Mouse (Mus musculus): ENCODE results near the gene Gzmf. TPM values are rescaled to one million over a fixed set of nuclear protein-coding genes. Genes with fewer than 3 reads are reported as not detected.
"Not testable (repeated sequence)": the region's sequence is repeated elsewhere in the genome, so short reads cannot be mapped to it uniquely, and the experiment has no call there.

Gene Gzmf
- not detected in 2 replicates for polyA plus RNA-seq (2012; ENCODE audit: insufficient read depth, insufficient read length, missing spikeins)

DNA sequence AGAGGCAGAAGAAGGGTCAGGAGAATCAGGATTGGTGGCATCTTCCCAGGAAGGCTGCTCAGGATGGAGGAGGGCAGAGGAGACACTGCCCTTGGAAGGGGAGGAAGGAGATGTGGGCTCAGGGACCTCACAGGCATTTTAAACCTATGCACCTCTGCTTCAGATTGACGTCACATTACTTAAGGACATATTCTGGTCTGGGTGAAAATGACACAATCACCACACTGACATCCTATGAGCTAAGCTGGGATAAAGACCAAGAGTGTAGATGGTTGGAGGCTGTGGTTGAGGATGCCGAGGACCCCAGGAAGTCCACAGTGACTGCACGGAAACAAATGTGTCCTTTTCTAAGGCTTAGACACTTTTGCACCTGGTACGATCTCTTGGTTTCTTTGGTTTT, at the start of gene Gzmf:
TSS of gene Gzmf (minus strand) at position 101 of the 400 bp plus-strand sequence.
- TF ChIP-seq POLR2A (IDR thresholded peaks at IDR 0.05; ENCODE audit: borderline replicate concordance, low read depth, low read length) = no peak
- no peak for TF ChIP-seq CTCF (IDR thresholded peaks at IDR 0.05; ENCODE audit: low read depth, low read length)
- H3K27ac ChIP-seq (ENCODE audit: insufficient read depth, low read depth, low read length) = no peak within 1 kb of the TSS
- H3K4me3 ChIP-seq (ENCODE audit: insufficient read depth, low read length) = no peak within 1 kb of the TSS
- H3K4me1 ChIP-seq (ENCODE audit: control insufficient read depth, insufficient read depth, low read length) = no peaks in the 10 kb centered on the region

DNA sequence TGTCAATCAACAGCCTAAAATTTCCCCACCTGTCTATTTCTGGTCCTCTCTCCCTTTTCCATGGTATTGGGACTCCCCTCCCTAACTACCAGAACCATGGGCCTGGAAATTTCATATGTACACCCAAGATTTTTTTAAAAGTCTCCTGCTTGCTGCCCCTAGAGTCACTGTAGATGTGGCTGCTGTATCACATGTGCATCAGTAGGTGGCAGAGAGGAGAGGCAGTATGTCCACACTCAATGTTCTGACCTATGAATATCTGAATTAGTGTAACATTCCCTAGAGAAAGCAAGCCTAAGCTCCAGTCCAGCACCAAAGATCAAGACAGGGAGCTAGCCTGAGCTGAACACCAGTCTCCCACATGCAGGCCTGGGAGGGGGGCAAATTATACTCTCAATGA, 29.2 kb upstream of the Gzmf start:
- TF ChIP-seq POLR2A (IDR thresholded peaks at IDR 0.05; ENCODE audit: borderline replicate concordance, low read depth, low read length) = no peak
- no peak for TF ChIP-seq CTCF (IDR thresholded peaks at IDR 0.05; ENCODE audit: low read depth, low read length)
- Histone ChIP-seq H3K27ac (ENCODE audit: insufficient read depth, low read depth, low read length) (no peak overlapping the region), H3K4me3 (ENCODE audit: insufficient read depth, low read length) (no peak overlapping the region), H3K4me1 (ENCODE audit: control insufficient read depth, insufficient read depth, low read length) (no peaks in the 10 kb centered on the region)

DNA sequence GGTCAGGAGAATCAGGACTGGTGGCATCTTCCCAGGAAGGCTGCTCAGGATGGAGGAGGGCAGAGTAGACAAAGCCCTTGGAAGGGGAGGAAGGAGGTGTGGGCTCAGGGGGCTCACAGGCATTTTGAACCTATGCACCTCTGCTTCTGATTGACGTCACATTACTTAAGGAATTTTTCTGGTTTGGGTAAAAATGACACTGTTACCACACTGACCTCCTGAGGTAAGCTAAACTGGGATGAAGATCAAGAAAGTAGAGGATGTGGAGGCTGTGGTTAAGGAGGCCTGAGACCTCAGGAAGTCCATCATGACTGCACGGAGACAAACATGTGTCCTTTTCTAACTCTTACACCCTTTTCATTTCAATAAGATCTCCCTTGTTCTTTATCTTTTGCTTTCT, 23.3 kb upstream of the Gzmf start, which contains the start of gene Gzmc:
TSS of gene Gzmc (minus strand) at position 101 of the 400 bp plus-strand sequence.
- Histone ChIP-seq H3K4me3 (ENCODE audit: insufficient read depth, low read length) (no peak within 1 kb of the TSS), H3K27ac (ENCODE audit: insufficient read depth, low read depth, low read length) (no peak within 1 kb of the TSS), H3K4me1 (ENCODE audit: control insufficient read depth, insufficient read depth, low read length) (no peaks in the 10 kb centered on the region)
- TF ChIP-seq CTCF (IDR thresholded peaks at IDR 0.05; ENCODE audit: low read depth, low read length) (no peak), POLR2A (IDR thresholded peaks at IDR 0.05; ENCODE audit: borderline replicate concordance, low read depth, low read length) (no peak)

DNA sequence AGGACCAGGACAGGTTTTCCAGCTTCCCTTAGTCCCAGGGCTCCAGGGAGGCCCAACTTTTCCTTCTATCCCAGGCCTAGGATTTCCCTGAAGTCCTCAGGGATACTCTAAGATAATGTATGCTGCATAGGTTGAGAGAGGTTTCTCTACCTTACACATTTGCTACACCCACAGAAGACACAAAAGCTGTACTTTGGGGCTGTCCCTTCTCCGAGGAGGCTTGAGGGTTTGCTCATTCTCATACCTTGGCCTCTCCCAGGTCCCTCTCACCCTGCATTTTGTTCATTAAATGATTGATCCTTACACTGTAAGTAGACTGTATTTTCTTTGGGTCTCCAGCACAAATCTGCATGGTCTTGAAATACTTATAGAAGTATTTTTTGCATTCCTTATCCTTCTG, 5.6 kb downstream of the Gzmf start:
- Histone ChIP-seq H3K4me1 (ENCODE audit: control insufficient read depth, insufficient read depth, low read length) (no peaks in the 10 kb centered on the region), H3K27ac (ENCODE audit: insufficient read depth, low read depth, low read length) (no peak overlapping the region), H3K4me3 (ENCODE audit: insufficient read depth, low read length) (no peak overlapping the region)
- no peak for TF ChIP-seq CTCF (IDR thresholded peaks at IDR 0.05; ENCODE audit: low read depth, low read length)
- TF ChIP-seq POLR2A (IDR thresholded peaks at IDR 0.05; ENCODE audit: borderline replicate concordance, low read depth, low read length) = no peak

DNA sequence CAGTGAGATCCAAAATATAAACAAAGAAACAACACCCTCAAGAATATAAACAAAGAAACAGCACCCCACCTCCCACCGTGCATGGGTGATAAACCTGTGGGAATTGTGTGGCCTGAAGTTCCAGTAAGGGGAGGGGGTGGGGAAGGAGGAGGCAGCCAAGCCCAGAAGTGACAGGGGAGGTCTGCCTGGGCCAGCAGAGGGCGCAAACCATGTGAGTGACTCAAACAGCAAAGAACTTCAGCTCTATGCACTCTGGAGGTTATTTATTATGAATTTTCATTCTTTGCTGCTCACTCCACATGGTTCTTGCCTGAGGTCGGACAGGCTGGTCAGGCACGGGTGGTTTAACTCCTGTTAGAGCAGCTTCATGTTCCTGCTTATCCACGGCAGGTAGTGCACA, 6.2 kb downstream of the Gzmf start:
- H3K27ac ChIP-seq (ENCODE audit: insufficient read depth, low read depth, low read length); H3K4me3 ChIP-seq (ENCODE audit: insufficient read depth, low read length): not testable (repeated sequence)

DNA sequence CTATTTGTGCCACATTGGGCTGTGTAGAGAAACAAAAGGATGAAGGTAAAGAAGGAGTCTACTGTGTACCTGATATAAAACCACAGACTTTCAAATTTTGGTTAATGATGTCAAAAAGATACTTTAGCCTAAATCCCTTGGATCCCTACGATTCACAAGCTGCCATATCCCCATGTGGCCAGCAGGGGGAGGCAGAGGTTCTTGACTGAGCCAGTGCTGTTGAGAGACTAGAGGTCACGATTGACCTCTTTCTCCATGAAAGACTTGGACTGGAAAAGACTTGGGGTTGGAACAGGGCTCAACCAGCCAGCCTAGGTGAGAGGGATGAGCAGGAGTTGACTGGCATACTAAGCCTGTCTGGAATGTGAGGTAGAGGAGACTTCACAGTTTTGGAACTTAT, 7.2 kb downstream of the Gzmf start:
- Histone ChIP-seq H3K4me1 (ENCODE audit: control insufficient read depth, insufficient read depth, low read length) (no peaks in the 10 kb centered on the region), H3K4me3 (ENCODE audit: insufficient read depth, low read length) (no peak overlapping the region), H3K27ac (ENCODE audit: insufficient read depth, low read depth, low read length) (no peak overlapping the region)
- TF ChIP-seq POLR2A (IDR thresholded peaks at IDR 0.05; ENCODE audit: borderline replicate concordance, low read depth, low read length) (no peak), CTCF (IDR thresholded peaks at IDR 0.05; ENCODE audit: low read depth, low read length) (peak; percentile 73)

More for the DNA sequence above, 6.2 kb downstream of the Gzmf start:
- TF ChIP-seq CTCF (IDR thresholded peaks at IDR 0.05; ENCODE audit: low read depth, low read length) = peak; percentile 26
- not testable (repeated sequence) for H3K4me1 ChIP-seq (ENCODE audit: control insufficient read depth, insufficient read depth, low read length)

DNA sequence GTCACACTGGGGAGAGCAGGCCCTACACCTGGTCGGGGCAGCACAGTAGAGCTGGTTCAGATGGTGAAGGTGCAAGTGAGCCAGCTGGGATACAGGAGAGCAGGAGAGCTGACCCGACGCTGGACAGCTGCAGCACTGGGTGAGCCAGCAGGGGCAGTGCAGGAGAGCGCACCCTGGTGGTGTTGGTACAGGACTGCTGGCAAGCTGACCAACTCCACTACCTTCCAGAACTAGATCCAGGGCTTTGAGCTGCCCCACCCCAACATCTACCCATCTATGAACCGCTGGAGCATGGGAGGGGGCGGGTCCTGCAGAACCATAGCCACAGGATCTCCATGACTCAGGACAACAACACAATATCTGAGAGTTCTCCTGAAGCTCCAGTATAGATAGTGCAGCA, 24.3 kb downstream of the Gzmf start:
- no peak overlapping the region for H3K4me3 ChIP-seq (ENCODE audit: insufficient read depth, low read length)
- TF ChIP-seq CTCF (IDR thresholded peaks at IDR 0.05; ENCODE audit: low read depth, low read length) = no peak
- TF ChIP-seq POLR2A (IDR thresholded peaks at IDR 0.05; ENCODE audit: borderline replicate concordance, low read depth, low read length) = no peak

DNA sequence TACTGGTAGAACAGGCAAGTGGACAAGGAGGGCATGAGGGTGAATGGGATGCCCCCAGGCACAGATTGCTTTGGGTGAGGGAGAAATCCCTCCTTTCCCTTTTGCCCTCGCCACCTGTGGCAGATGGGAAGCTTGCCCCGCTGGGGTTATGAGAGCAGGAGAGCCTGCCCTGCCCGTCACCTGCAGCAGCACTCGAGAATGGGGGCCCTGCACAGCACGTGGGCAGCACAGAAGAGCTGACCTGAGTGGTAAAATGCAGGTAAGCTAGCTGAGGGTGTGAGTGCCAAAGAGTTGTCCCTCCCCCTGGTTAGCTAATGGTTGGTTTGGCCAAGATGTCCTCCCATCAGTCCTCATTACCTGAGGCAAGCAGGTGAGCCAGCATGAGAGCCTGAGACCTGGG, 24.7 kb downstream of the Gzmf start:
- Histone ChIP-seq H3K27ac (ENCODE audit: insufficient read depth, low read depth, low read length) (no peak overlapping the region), H3K4me1 (ENCODE audit: control insufficient read depth, insufficient read depth, low read length) (no peaks in the 10 kb centered on the region), H3K4me3 (ENCODE audit: insufficient read depth, low read length) (no peak overlapping the region)
- TF ChIP-seq POLR2A (IDR thresholded peaks at IDR 0.05; ENCODE audit: borderline replicate concordance, low read depth, low read length) (no peak), CTCF (IDR thresholded peaks at IDR 0.05; ENCODE audit: low read depth, low read length) (no peak)

More for the DNA sequence above, 24.3 kb downstream of the Gzmf start:
- Histone ChIP-seq H3K4me1 (ENCODE audit: control insufficient read depth, insufficient read depth, low read length) (no peaks in the 10 kb centered on the region), H3K27ac (ENCODE audit: insufficient read depth, low read depth, low read length) (no peak overlapping the region)

DNA sequence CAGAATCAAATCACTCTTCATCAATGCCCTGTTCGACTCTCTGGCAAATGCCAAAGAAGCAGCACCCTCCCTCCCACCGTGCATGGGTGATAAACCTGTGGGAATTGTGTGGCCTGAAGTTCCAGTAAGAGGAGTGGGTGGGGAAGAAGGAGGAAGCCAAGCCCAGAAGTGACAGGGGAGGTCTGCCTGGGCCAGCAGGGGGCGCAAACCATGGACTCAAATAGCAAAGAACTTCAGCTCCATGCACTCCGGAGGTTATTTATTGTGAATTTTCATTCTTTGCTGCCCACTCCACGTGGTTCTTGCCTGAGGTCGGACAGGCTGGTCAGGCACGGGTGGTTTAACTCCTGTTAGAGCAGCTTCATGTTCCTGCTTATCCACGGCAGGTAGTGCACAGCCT, 33.6 kb downstream of the Gzmf start:
- peak; percentile 53 for TF ChIP-seq CTCF (IDR thresholded peaks at IDR 0.05; ENCODE audit: low read depth, low read length)

DNA sequence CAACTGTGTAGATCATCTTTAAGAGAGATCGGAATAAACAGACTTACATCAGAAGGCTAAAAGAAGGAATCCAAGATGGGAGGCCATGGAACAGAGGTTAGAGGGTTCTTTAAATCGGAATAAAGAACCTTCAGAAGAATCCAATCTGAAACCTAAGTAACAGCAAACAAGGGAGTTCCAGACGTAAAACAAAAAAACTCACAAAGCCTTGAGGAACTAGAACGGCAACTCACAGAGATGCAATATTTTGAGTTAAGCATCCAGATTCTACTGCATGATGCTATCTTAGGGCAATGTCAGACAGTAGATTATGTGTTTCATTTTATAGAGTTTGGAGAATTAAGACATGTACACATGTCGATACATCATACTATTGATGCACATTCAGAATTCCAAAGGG, 36.7 kb downstream of the Gzmf start, which contains the start of gene Gzmn:
TSS of gene Gzmn (minus strand) at position 101 of the 400 bp plus-strand sequence.
- no peak within 1 kb of the TSS for H3K27ac ChIP-seq (ENCODE audit: insufficient read depth, low read depth, low read length)
- no peak for TF ChIP-seq CTCF (IDR thresholded peaks at IDR 0.05; ENCODE audit: low read depth, low read length)
- no peak for TF ChIP-seq POLR2A (IDR thresholded peaks at IDR 0.05; ENCODE audit: borderline replicate concordance, low read depth, low read length)
- H3K4me3 ChIP-seq (ENCODE audit: insufficient read depth, low read length) = no peak within 1 kb of the TSS
- H3K4me1 ChIP-seq (ENCODE audit: control insufficient read depth, insufficient read depth, low read length) = no peaks in the 10 kb centered on the region

More for the DNA sequence above, 33.6 kb downstream of the Gzmf start:
- not testable (repeated sequence) for H3K4me3 ChIP-seq (ENCODE audit: insufficient read depth, low read length); H3K27ac ChIP-seq (ENCODE audit: insufficient read depth, low read depth, low read length); H3K4me1 ChIP-seq (ENCODE audit: control insufficient read depth, insufficient read depth, low read length)

DNA sequence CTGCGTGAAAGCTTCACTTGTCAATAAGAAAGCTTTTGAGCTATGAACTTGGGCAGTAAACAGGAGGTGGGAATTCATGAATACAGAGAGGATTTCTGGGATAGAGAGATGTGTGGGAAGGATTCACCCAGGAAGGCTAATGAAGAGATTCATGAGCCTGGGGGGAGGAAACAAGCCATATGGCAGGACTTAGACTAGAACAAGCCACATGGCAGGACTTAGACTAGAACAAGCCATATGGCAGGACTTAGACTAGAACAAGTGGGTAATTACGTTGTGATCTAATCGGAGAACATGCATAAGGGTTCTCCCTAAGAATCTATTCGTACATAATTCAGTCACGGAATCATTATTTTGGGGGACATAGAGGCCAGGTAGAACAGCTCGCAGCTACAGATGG, 37.8 kb downstream of the Gzmf start:
- Histone ChIP-seq H3K27ac (ENCODE audit: insufficient read depth, low read depth, low read length) (no peak overlapping the region), H3K4me3 (ENCODE audit: insufficient read depth, low read length) (no peak overlapping the region), H3K4me1 (ENCODE audit: control insufficient read depth, insufficient read depth, low read length) (no peaks in the 10 kb centered on the region)
- no peak for TF ChIP-seq POLR2A (IDR thresholded peaks at IDR 0.05; ENCODE audit: borderline replicate concordance, low read depth, low read length)
- no peak for TF ChIP-seq CTCF (IDR thresholded peaks at IDR 0.05; ENCODE audit: low read depth, low read length)

All from bone marrow macrophage, adult 2 months (primary cell).